Mouse (Mus musculus) heart, adult 2 months (tissue): ENCODE measurements at regions not wholly inside any gene's neighbourhood (a gene's known extent, or its start where the extent isn't known, plus 50 kb on each side); places are given as distances from the start of the nearest gene placed in this dataset.
A peak's percentile ranks its signal among the peaks of the same experiment; 100 is the strongest.

Experiments
- DNase-seq, 2 experiments: peaks; one replicate each; pipeline ENCODE4 v3.0.0; 2021
- H3K27ac ChIP-seq: fragments of 200-600 bp; 2 replicates; pipeline ENCODE4 v1.8.1; 2022
- H3K27me3 ChIP-seq: fragments of 200-500 bp; 2 replicates; pipeline ENCODE4 v1.6.1; 2012; ENCODE audit warnings: mild to moderate bottlenecking, low read length, inconsistent platforms, mixed read lengths; ENCODE audit not compliant: control insufficient read depth, insufficient read depth
- H3K36me3 ChIP-seq: fragments of 200-500 bp; 2 replicates; pipeline ENCODE4 v1.6.1; 2012; ENCODE audit warnings: low read length, inconsistent platforms; ENCODE audit not compliant: control insufficient read depth, insufficient read depth
- H3K4me1 ChIP-seq: fragments of 200-500 bp; 2 replicates; pipeline ENCODE4 v1.6.1; 2011; ENCODE audit warnings: low read length; ENCODE audit not compliant: control insufficient read depth, insufficient read depth
- H3K4me3 ChIP-seq: fragments of 200-600 bp; 2 replicates; pipeline ENCODE4 v1.8.1; 2022
- H3K79me2 ChIP-seq: fragments of 200-500 bp; replicated peaks from 2 replicates; pipeline ENCODE4 v1.6.1; 2012; ENCODE audit warnings: mild to moderate bottlenecking, inconsistent platforms, low read length, moderate library complexity, mixed read lengths; ENCODE audit not compliant: control insufficient read depth, insufficient read depth
- H3K9ac ChIP-seq: fragments of 200-500 bp; 2 replicates; pipeline ENCODE4 v1.6.1; 2012; ENCODE audit warnings: low read depth, mild to moderate bottlenecking, control low read depth, inconsistent platforms, low read length, mixed read lengths
- CTCF ChIP-seq: fragments of 200-600 bp; IDR thresholded peaks from 2 replicates; pipeline ENCODE4 v1.8.1; 2022; ENCODE audit warnings: antibody characterized with exemption, mild to moderate bottlenecking, moderate library complexity
- EP300 ChIP-seq: fragments of 200-500 bp; IDR thresholded peaks from 2 replicates; pipeline ENCODE4 v1.6.1; 2011; ENCODE audit warnings: low read depth, low read length, control low read depth; ENCODE audit not compliant: insufficient read depth
- POLR2A ChIP-seq: fragments of 200-500 bp; IDR thresholded peaks from 2 replicates; pipeline ENCODE4 v1.6.1; 2011; ENCODE audit warnings: mild to moderate bottlenecking, low read depth, low read length, control low read depth; ENCODE audit not compliant: insufficient read depth
- WGBS: fragments of 180-500 bp; shearing (Covaris S2); methylation state at CpG from one replicate; pipeline ENCODE4 v1.1.7; 2018; 5-methylcytosine and 5-hydroxymethylcytosine counted together
- intact Hi-C: fragments of 180-260 bp; cut with DNase I; formaldehyde crosslinking; loops from one replicate; pipeline ENCODE4 v1.15.1; 2025

DNA sequence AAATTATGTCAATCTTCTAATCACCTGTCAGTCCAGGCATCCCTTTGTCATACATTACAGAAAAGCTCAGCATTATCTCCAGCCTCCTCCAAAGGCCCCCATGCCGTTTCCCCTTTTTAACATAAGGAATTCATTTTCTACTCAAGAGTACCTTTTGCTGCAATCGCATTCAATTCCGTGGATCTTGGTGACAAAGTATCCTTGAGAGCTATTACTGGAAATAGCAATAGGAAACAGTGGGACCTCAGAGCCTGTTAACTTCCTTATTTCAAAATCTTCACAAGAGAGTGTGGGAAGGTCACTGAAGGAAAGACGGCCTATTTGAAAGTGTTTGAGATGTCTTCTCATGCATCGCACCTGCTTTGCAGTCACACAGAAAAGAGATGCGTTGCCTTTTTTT is 2811.0 kb upstream of the Gm7489 start:
- intact Hi-C loops = no loop called here
- Histone ChIP-seq H3K9ac (no peak overlapping the region), H3K27me3 (no peaks in the 10 kb centered on the region), H3K4me1 (no peaks in the 10 kb centered on the region), H3K4me3 (no peak overlapping the region), H3K27ac (no peak overlapping the region), H3K79me2 (no peaks in the 10 kb centered on the region), H3K36me3 (no peaks in the 10 kb centered on the region)
- no peak for DNase-seq
- no peak for TF ChIP-seq EP300
- TF ChIP-seq CTCF = no peak
- no peak for TF ChIP-seq POLR2A
- 72% methylated on average over 6 of the region's 6 CpGs for WGBS

DNA sequence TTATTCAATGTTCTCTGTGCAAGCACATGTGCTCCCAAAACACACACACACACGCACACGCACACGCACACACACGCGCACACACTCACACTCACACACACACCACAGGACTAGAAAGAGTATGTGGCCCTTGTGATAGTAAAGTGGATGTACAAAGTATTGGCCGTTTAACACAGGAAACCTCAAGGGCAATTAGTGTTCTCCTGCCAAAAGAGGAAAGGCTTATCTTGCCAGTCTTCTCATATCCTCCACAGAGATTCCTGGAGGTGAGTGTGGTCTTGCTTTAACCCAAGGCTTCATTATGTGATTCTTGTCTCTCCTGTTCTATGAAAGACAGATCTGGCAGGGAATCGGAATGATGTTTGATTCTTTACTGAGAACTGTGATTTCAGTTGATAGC is 2810.5 kb upstream of the Gm7489 start:
- no peaks in the 10 kb centered on the region for H3K27me3 ChIP-seq
- intact Hi-C loops = no loop called here

GRCm38 (mm10) chr15:51083677-51084322 is 2800.9 kb upstream of the Gm7489 start:
- Histone ChIP-seq H3K27me3 (no peaks in the 10 kb centered on the region), H3K27ac (no peak overlapping the region; the same call in 1 of the 2 replicates), H3K9ac (no peak overlapping the region), H3K79me2 (no peaks in the 10 kb centered on the region), H3K4me1 (no peaks in the 10 kb centered on the region), H3K4me3 (no peak overlapping the region), H3K36me3 (no peaks in the 10 kb centered on the region)
- TF ChIP-seq CTCF = no peak
- TF ChIP-seq EP300 = no peak
- no peak for TF ChIP-seq POLR2A
- intact Hi-C loops = no loop called here
- WGBS = 36% methylated on average over 12 of the region's 12 CpGs
- peak in 1 of 2 experiments; percentile 3 for DNase-seq

More for the DNA sequence above, 2810.5 kb upstream of the Gm7489 start:
- DNase-seq = no peak
- Histone ChIP-seq H3K36me3 (no peaks in the 10 kb centered on the region), H3K4me1 (no peaks in the 10 kb centered on the region), H3K4me3 (no peak overlapping the region), H3K9ac (no peak overlapping the region), H3K79me2 (no peaks in the 10 kb centered on the region), H3K27ac (no peak overlapping the region)
- TF ChIP-seq EP300 (no peak), CTCF (no peak), POLR2A (no peak)
- 77% methylated on average over 7 of the region's 7 CpGs for WGBS

DNA sequence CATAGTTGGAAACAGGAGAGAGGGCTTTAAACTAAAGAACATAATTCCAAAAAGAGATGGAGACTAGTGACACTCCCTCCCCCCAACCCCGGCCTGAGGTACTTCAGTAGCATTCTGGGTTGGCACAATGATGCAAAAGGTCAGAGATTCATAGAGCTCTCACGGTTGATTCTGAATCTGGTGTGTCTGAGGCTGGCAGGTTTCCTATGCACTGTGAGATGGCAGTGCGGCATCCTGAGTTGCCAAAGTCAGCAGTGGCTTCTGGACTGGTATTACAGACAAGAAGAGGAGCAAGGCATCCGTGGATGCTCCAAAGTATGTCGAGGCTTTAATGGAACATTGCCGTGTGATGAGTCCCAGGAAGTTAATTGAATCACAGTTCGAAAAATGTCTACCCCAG is 2791.8 kb upstream of the Gm7489 start:
- no peak for DNase-seq
- no peak overlapping the region for H3K27ac ChIP-seq
- H3K4me3 ChIP-seq = no peak overlapping the region
- H3K9ac ChIP-seq = no peak overlapping the region
- TF ChIP-seq POLR2A (no peak), CTCF (no peak), EP300 (no peak)
- no peaks in the 10 kb centered on the region for H3K4me1 ChIP-seq
- no peaks in the 10 kb centered on the region for H3K27me3 ChIP-seq
- H3K36me3 ChIP-seq = no peaks in the 10 kb centered on the region
- no peaks in the 10 kb centered on the region for H3K79me2 ChIP-seq
- WGBS = 87% methylated on average over 7 of the region's 7 CpGs
- intact Hi-C loops = no loop called here

DNA sequence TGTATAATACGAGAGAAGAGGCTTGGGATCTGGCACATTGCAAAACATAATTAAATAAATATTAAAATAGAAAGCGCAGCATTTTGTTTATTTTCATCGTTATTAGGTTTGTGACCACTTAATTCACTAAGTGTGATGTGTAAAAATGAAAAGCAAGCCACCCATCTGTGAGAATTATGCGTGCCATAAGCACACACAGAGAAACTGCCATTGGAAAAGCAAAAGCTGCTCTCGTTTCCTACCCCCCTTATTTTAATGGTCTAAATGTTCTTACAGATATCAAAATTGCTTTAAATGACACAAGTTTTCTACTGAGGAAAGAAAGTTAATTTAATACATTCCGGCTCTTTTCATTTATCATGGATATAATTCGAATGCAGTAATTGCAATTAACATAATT is 2780.8 kb upstream of the Gm7489 start:
- TF ChIP-seq CTCF = no peak
- TF ChIP-seq POLR2A = no peak
- Histone ChIP-seq H3K27me3 (no peaks in the 10 kb centered on the region), H3K4me3 (no peak overlapping the region), H3K9ac (no peak overlapping the region), H3K4me1 (no peaks in the 10 kb centered on the region), H3K27ac (no peak overlapping the region), H3K79me2 (no peaks in the 10 kb centered on the region), H3K36me3 (no peaks in the 10 kb centered on the region)
- intact Hi-C loops = no loop called here
- 85% methylated on average over 7 of the region's 7 CpGs for WGBS
- no peak for DNase-seq

DNA sequence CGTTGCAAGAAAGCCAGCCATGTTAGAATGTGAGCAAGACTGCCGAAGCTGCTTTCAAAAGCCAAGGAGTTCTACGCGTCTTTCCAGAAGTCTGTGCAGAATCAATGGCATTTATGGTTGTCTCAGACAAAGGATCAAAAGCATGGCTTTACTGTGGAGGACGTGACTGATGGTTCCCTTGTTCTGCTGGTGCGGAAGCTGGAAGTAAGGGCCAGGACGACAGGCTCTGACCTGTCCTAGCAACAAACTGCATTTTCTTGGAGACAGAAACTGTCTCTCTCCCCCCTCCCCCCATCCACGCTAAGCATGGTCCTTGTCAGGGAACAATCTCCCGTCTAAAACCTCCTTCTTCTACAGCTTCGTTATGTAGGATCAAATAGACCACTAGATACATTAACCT is 2780.3 kb upstream of the Gm7489 start:
- no peak for TF ChIP-seq EP300
- no peak for TF ChIP-seq CTCF
- TF ChIP-seq POLR2A = no peak
- Histone ChIP-seq H3K27ac (no peak overlapping the region), H3K27me3 (no peaks in the 10 kb centered on the region), H3K9ac (no peak overlapping the region), H3K36me3 (no peaks in the 10 kb centered on the region), H3K4me1 (no peaks in the 10 kb centered on the region), H3K79me2 (no peaks in the 10 kb centered on the region), H3K4me3 (no peak overlapping the region)
- 49% methylated on average over 10 of the region's 10 CpGs for whole genome bisulfite sequencing
- DNase-seq = no peak
- intact Hi-C loops = no loop called here
